Mouse (Mus musculus): ENCODE measurements around the gene E130218I03Rik. TPM values are rescaled to one million over a fixed set of nuclear protein-coding genes. Genes with fewer than 3 reads are reported as not detected.

Gene E130218I03Rik
- total and polyA plus RNA-seq, 2 experiments: not detected

DNA sequence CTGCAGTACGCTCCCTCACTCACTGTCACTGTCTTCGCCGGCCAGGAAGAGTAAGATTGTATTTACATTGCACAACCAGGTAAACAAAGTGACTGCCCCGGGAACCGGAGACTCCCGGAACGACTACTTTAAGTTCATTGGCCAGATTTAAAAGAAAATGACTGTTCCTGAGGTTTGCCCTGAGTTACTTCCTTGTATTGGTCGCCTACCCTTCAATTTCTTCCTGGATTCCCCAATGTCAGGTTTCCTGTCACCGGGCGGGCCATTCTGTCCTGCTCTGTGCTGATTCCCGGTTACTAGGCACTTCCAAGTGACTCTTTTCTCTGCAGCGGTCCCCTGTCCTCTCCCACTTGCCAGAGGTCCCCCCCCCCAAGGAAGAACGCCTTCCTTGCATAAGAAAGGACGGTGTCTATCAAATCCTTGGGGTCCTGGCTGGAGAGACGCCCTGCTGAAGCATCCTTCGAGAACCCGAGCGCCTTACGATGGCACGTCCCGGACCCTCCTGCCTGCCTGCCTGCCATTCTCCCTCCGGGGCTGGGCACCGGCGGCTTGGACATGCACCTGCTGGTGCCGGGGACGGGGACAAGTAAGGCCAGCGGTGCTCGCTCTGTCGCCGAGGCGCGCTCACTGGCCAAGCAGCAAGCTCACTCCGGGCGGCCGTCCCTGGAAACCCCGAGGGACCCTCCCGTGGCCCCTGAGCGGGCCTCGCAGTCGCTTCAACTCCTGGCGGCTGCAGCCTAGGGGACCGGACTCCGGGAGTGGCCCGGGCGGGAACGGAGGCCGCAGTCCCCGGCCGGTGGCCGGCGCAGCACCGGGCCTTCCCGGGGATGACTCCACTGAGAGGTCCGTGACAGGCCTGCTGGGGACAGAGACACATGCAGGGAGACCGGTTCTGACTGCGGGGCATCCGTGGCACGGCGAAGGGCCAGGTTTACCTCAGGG, 43.0 kb downstream of the E130218I03Rik start:
- Histone ChIP-seq H3K9ac (ENCODE audit: low read depth, low read length) (peak overlapping the region; percentile 94), H3K79me2 (ENCODE audit: control insufficient read depth, insufficient read depth, low read length) (peaks cover 4% of the 10 kb centered on the region; the same call in 1 of the 2 replicates), H3K36me3 (ENCODE audit: control insufficient read depth, insufficient read depth, low read length) (peaks cover 17% of the 10 kb centered on the region; the same call in 1 of the 2 replicates), H3K4me3 (ENCODE audit: insufficient read depth, low read depth, low read length) (peak overlapping the region; percentile 99), H3K27me3 (ENCODE audit: control insufficient read depth, insufficient read depth, low read length) (no peaks in the 10 kb centered on the region), H3K27ac (replicated peaks; ENCODE audit: insufficient read depth, low read depth, low read length) (peak overlapping the region; percentile 87), H3K4me1 (ENCODE audit: control insufficient read depth, insufficient read depth, low read length) (peaks cover 11% of the 10 kb centered on the region)
- TF ChIP-seq POLR2A (IDR thresholded peaks at IDR 0.05; ENCODE audit: extremely low read depth, insufficient read depth, low read length) (no peak), CTCF (IDR thresholded peaks at IDR 0.05; ENCODE audit: low read depth, low read length) (no peak)
- under 1% methylated on average over 59 of the region's 59 CpGs for WGBS
- peak; percentile 83 for DNase-seq (ENCODE audit: extremely low read depth, low read depth, low spot score)

- Histone ChIP-seq H3K9ac (ENCODE audit: low read depth, low read length) (peak overlapping the region; percentile 94), H3K4me1 (ENCODE audit: control insufficient read depth, insufficient read depth, low read length) (peaks cover 11% of the 10 kb centered on the region), H3K79me2 (ENCODE audit: control insufficient read depth, insufficient read depth, low read length) (peaks cover 4% of the 10 kb centered on the region; the same call in 1 of the 2 replicates), H3K27me3 (ENCODE audit: control insufficient read depth, insufficient read depth, low read length) (no peaks in the 10 kb centered on the region), H3K4me3 (ENCODE audit: insufficient read depth, low read depth, low read length) (peak overlapping the region; percentile 99), H3K27ac (replicated peaks; ENCODE audit: insufficient read depth, low read depth, low read length) (peak overlapping the region; percentile 87), H3K36me3 (ENCODE audit: control insufficient read depth, insufficient read depth, low read length) (peaks cover 13% of the 10 kb centered on the region; the same call in 1 of the 2 replicates)
- peak; percentile 56 for DNase-seq (ENCODE audit: extremely low read depth, low read depth, low spot score)
- 1% methylated on average over 51 of the region's 59 CpGs for WGBS
- peak; percentile 59; the same call in 1 of the 2 replicates for TF ChIP-seq POLR2A (IDR thresholded peaks at IDR 0.05; ENCODE audit: extremely low read depth, insufficient read depth, low read length)
- TF ChIP-seq CTCF (IDR thresholded peaks at IDR 0.05; ENCODE audit: low read depth, low read length): no peak
Observed at GRCm38 (mm10) chr4:134287168-134287564, 43.7 kb downstream of the E130218I03Rik start.

GRCm38 (mm10) chr4:134287575-134288025, 44.1 kb downstream of the E130218I03Rik start, which contains the start of gene Pdik1l:
Gene Pdik1l, minus strand, starts transcription at chr4:134287895.
- peaks cover 11% of the 10 kb centered on the region for H3K4me1 ChIP-seq (ENCODE audit: control insufficient read depth, insufficient read depth, low read length)
- no peaks in the 10 kb centered on the region for H3K27me3 ChIP-seq (ENCODE audit: control insufficient read depth, insufficient read depth, low read length)
- peak within 1 kb of the TSS; percentile 99 for H3K4me3 ChIP-seq (ENCODE audit: insufficient read depth, low read depth, low read length)
- DNase-seq (ENCODE audit: extremely low read depth, low read depth, low spot score): peak; percentile 63
- H3K79me2 ChIP-seq (ENCODE audit: control insufficient read depth, insufficient read depth, low read length): peaks cover 4% of the 10 kb centered on the region; the same call in 1 of the 2 replicates
- WGBS: under 1% methylated on average over 42 of the region's 43 CpGs
- TF ChIP-seq POLR2A (IDR thresholded peaks at IDR 0.05; ENCODE audit: extremely low read depth, insufficient read depth, low read length) (no peak), CTCF (IDR thresholded peaks at IDR 0.05; ENCODE audit: low read depth, low read length) (no peak)
- peak within 1 kb of the TSS; percentile 94 for H3K9ac ChIP-seq (ENCODE audit: low read depth, low read length)
- peak within 1 kb of the TSS; percentile 87 for H3K27ac ChIP-seq (replicated peaks; ENCODE audit: insufficient read depth, low read depth, low read length)
- peaks cover 10% of the 10 kb centered on the region; the same call in 1 of the 2 replicates for H3K36me3 ChIP-seq (ENCODE audit: control insufficient read depth, insufficient read depth, low read length)

- Histone ChIP-seq H3K4me3 (ENCODE audit: insufficient read depth, low read depth, low read length) (no peak overlapping the region; the same call in 1 of the 2 replicates), H3K9ac (ENCODE audit: low read depth, low read length) (no peak overlapping the region), H3K36me3 (ENCODE audit: control insufficient read depth, insufficient read depth, low read length) (peaks cover under 1% of the 10 kb centered on the region; the same call in 1 of the 2 replicates), H3K27ac (replicated peaks; ENCODE audit: insufficient read depth, low read depth, low read length) (no peak overlapping the region), H3K79me2 (ENCODE audit: control insufficient read depth, insufficient read depth, low read length) (peaks cover 4% of the 10 kb centered on the region; the same call in 1 of the 2 replicates), H3K27me3 (ENCODE audit: control insufficient read depth, insufficient read depth, low read length) (0 out of 2 replicates have a peak, but pooled peaks cover under 1% of the 10 kb centered on the region), H3K4me1 (ENCODE audit: control insufficient read depth, insufficient read depth, low read length) (peaks cover 11% of the 10 kb centered on the region)
- WGBS: 61% methylated on average over 11 of the region's 11 CpGs
- TF ChIP-seq CTCF (IDR thresholded peaks at IDR 0.05; ENCODE audit: low read depth, low read length) (no peak), POLR2A (IDR thresholded peaks at IDR 0.05; ENCODE audit: extremely low read depth, insufficient read depth, low read length) (no peak)
- no peak for DNase-seq (ENCODE audit: extremely low read depth, low read depth, low spot score)
Observed at GRCm38 (mm10) chr4:134288397-134289256, 45.2 kb downstream of the E130218I03Rik start.

- no peak overlapping the region for H3K9ac ChIP-seq (ENCODE audit: low read depth, low read length)
Observed at GRCm38 (mm10) chr4:134292067-134292466, 48.6 kb downstream of the E130218I03Rik start.

More at GRCm38 (mm10) chr4:134292067-134292466, 48.6 kb downstream of the E130218I03Rik start:
- WGBS: 21% methylated on average over 7 of the region's 7 CpGs
- peak; percentile 48 for DNase-seq (ENCODE audit: extremely low read depth, low read depth, low spot score)
- H3K79me2 ChIP-seq (ENCODE audit: control insufficient read depth, insufficient read depth, low read length): no peaks in the 10 kb centered on the region
- H3K4me3 ChIP-seq (ENCODE audit: insufficient read depth, low read depth, low read length): no peak overlapping the region
- no peaks in the 10 kb centered on the region for H3K36me3 ChIP-seq (ENCODE audit: control insufficient read depth, insufficient read depth, low read length)
- TF ChIP-seq POLR2A (IDR thresholded peaks at IDR 0.05; ENCODE audit: extremely low read depth, insufficient read depth, low read length): no peak
- TF ChIP-seq CTCF (IDR thresholded peaks at IDR 0.05; ENCODE audit: low read depth, low read length): peak; percentile 95
- H3K27me3 ChIP-seq (ENCODE audit: control insufficient read depth, insufficient read depth, low read length): 0 out of 2 replicates have a peak, but pooled peaks cover 2% of the 10 kb centered on the region
- no peak overlapping the region for H3K27ac ChIP-seq (replicated peaks; ENCODE audit: insufficient read depth, low read depth, low read length)
- 0 out of 2 replicates have a peak, but pooled peaks cover 3% of the 10 kb centered on the region for H3K4me1 ChIP-seq (ENCODE audit: control insufficient read depth, insufficient read depth, low read length)
